Mouse (Mus musculus) MEL (cell line): ENCODE data around the gene Rtn2. TPM values are rescaled to one million over a fixed set of nuclear protein-coding genes. Genes with fewer than 3 reads are reported as not detected.

Experiments used
- DNase-seq: peaks from one replicate; pipeline ENCODE4 v3.0.0; 2011; ENCODE audit warnings: low read depth, low spot score
- H3K27ac ChIP-seq: 2 replicates; pipeline ENCODE4 v1.5.1; 2012; ENCODE audit warnings: low read depth, mild to moderate bottlenecking, control low read depth, low read length, moderate library complexity; ENCODE audit not compliant: control insufficient read depth
- H3K27me3 ChIP-seq, 2 experiments: fragments of 150-350 bp in 1 of 2; sonication (generic) in 1 of 2; 2 replicates each; pipeline ENCODE4 v1.6.1; 2012; ENCODE audit warnings: low read length in 2 of 2, mild to moderate bottlenecking in 2 of 2, improper control_type of control experiment in 1 of 2, moderate library complexity in 1 of 2; ENCODE audit not compliant: insufficient read depth in 2 of 2, control insufficient read depth in 1 of 2
- H3K36me3 ChIP-seq, 2 experiments: 2 replicates each; pipeline ENCODE4 v1.6.1; 2012 to 2014; ENCODE audit warnings: low read length in 2 of 2, improper control_type of control experiment in 1 of 2, inconsistent platforms in 1 of 2, mild to moderate bottlenecking in 1 of 2; ENCODE audit not compliant: insufficient read depth in 2 of 2, control insufficient read depth in 1 of 2
- H3K4me1 ChIP-seq, 2 experiments: fragments of 150-350 bp in 1 of 2; sonication (generic) in 1 of 2; 2 replicates each; pipeline ENCODE4 v1.6.1; 2012; ENCODE audit warnings: low read length in 2 of 2, improper control_type of control experiment in 1 of 2, mild to moderate bottlenecking in 1 of 2; ENCODE audit not compliant: insufficient read depth in 2 of 2, control insufficient read depth in 1 of 2
- H3K4me3 ChIP-seq, 2 experiments: fragments of 150-350 bp in 1 of 2; sonication (generic) in 1 of 2; 2 replicates each; pipeline ENCODE4 v1.5.1; 2012; ENCODE audit warnings: low read depth in 2 of 2, low read length in 2 of 2, mild to moderate bottlenecking in 2 of 2, moderate library complexity in 2 of 2, control low read depth in 1 of 2, improper control_type of control experiment in 1 of 2; ENCODE audit not compliant: control insufficient read depth in 1 of 2, insufficient read depth in 1 of 2
- H3K79me2 ChIP-seq: 2 replicates; pipeline ENCODE4 v1.6.1; 2012; ENCODE audit warnings: mild to moderate bottlenecking, low read length, moderate library complexity; ENCODE audit not compliant: control insufficient read depth, poor library complexity, insufficient read depth
- H3K9ac ChIP-seq: 2 replicates; pipeline ENCODE4 v1.6.1; 2012; ENCODE audit warnings: low read depth, mild to moderate bottlenecking, control low read depth, low read length, moderate library complexity; ENCODE audit not compliant: control insufficient read depth, poor library complexity, severe bottlenecking
- H3K9me3 ChIP-seq: fragments of 150-350 bp; sonication (generic); replicated peaks from 2 replicates; pipeline ENCODE4 v1.6.1; 2012; ENCODE audit warnings: mild to moderate bottlenecking, low read length, improper control_type of control experiment, moderate library complexity; ENCODE audit not compliant: insufficient read depth
- BHLHE40 ChIP-seq: IDR thresholded peaks from 2 replicates; pipeline ENCODE4 v1.6.1; 2012; ENCODE audit warnings: low read depth, mild to moderate bottlenecking, inconsistent platforms, low read length, improper control_type of control experiment, borderline replicate concordance
- CHD2 ChIP-seq: IDR thresholded peaks from 2 replicates; pipeline ENCODE4 v1.6.1; 2011; ENCODE audit warnings: low read length, improper control_type of control experiment
- E2F4 ChIP-seq: IDR thresholded peaks from 2 replicates; pipeline ENCODE4 v1.6.1; 2011; ENCODE audit warnings: low read depth, low read length, improper control_type of control experiment, borderline replicate concordance
- ELF1 ChIP-seq: IDR thresholded peaks from 2 replicates; pipeline ENCODE4 v1.6.1; 2014; ENCODE audit warnings: low read depth, mild to moderate bottlenecking, inconsistent platforms, low read length, improper control_type of control experiment, moderate library complexity
- EP300 ChIP-seq, 2 experiments: IDR thresholded peaks; 2 replicates each; pipeline ENCODE4 v1.6.1; 2011; ENCODE audit warnings: improper control_type of control experiment in 2 of 2, low read length in 2 of 2, low read depth in 1 of 2, mild to moderate bottlenecking in 1 of 2
- ETS1 ChIP-seq: IDR thresholded peaks from 2 replicates; pipeline ENCODE4 v1.6.1; 2012; ENCODE audit warnings: low read depth, mild to moderate bottlenecking, inconsistent platforms, low read length, improper control_type of control experiment, moderate library complexity
- GABPA ChIP-seq: IDR thresholded peaks from 2 replicates; pipeline ENCODE4 v1.6.1; 2012; ENCODE audit warnings: low read depth, mild to moderate bottlenecking, inconsistent platforms, low read length, improper control_type of control experiment, moderate library complexity
- GATA1 ChIP-seq: IDR thresholded peaks from 2 replicates; pipeline ENCODE4 v1.6.1; 2011; ENCODE audit warnings: low read depth, low read length, improper control_type of control experiment
- HCFC1 ChIP-seq: IDR thresholded peaks from 2 replicates; pipeline ENCODE4 v1.6.1; 2012; ENCODE audit warnings: low read depth, mild to moderate bottlenecking, inconsistent platforms, low read length, improper control_type of control experiment, moderate library complexity
- JUND ChIP-seq: IDR thresholded peaks from 2 replicates; pipeline ENCODE4 v1.6.1; 2011; ENCODE audit warnings: low read depth, mild to moderate bottlenecking, improper control_type of control experiment, low read length
- KAT2A ChIP-seq: conservative IDR thresholded peaks from 2 replicates; pipeline ENCODE4 v1.6.1; 2012; ENCODE audit warnings: low read depth, low read length, improper control_type of control experiment, inconsistent platforms
- MEF2A ChIP-seq: IDR thresholded peaks from 2 replicates; pipeline ENCODE4 v1.6.1; 2014; ENCODE audit warnings: low read depth, mild to moderate bottlenecking, inconsistent platforms, low read length, improper control_type of control experiment; ENCODE audit not compliant: poor library complexity, insufficient replicate concordance, severe bottlenecking; ENCODE audit errors: extremely low read depth
- MXI1 ChIP-seq: IDR thresholded peaks from 2 replicates; pipeline ENCODE4 v1.6.1; 2011; ENCODE audit warnings: mild to moderate bottlenecking, low read depth, low read length, improper control_type of control experiment
- NRF1 ChIP-seq: IDR thresholded peaks from 2 replicates; pipeline ENCODE4 v1.6.1; 2014; ENCODE audit warnings: low read depth, mild to moderate bottlenecking, inconsistent platforms, low read length, improper control_type of control experiment, moderate library complexity; ENCODE audit not compliant: poor library complexity, insufficient read depth, severe bottlenecking
- RAD21 ChIP-seq: IDR thresholded peaks from 2 replicates; pipeline ENCODE4 v1.6.1; 2011; ENCODE audit warnings: mild to moderate bottlenecking, low read depth, low read length, improper control_type of control experiment
- SIN3A ChIP-seq: IDR thresholded peaks from 2 replicates; pipeline ENCODE4 v1.6.1; 2012; ENCODE audit warnings: low read length, improper control_type of control experiment, inconsistent platforms
- TCF12 ChIP-seq: IDR thresholded peaks from 2 replicates; pipeline ENCODE4 v1.6.1; 2014; ENCODE audit warnings: low read depth, mild to moderate bottlenecking, inconsistent platforms, low read length, improper control_type of control experiment, moderate library complexity
- USF1 ChIP-seq: IDR thresholded peaks from 2 replicates; pipeline ENCODE4 v1.6.1; 2014; ENCODE audit warnings: low read depth, mild to moderate bottlenecking, inconsistent platforms, low read length, improper control_type of control experiment, moderate library complexity
- USF2 ChIP-seq, 2 experiments: IDR thresholded peaks; 2 replicates each; pipeline ENCODE4 v1.6.1; 2011 to 2012; ENCODE audit warnings: improper control_type of control experiment in 2 of 2, low read length in 2 of 2, borderline replicate concordance in 1 of 2, inconsistent platforms in 1 of 2, low read depth in 1 of 2, mild to moderate bottlenecking in 1 of 2; ENCODE audit not compliant: insufficient read depth in 1 of 2
- ZC3H11A ChIP-seq: IDR thresholded peaks from 2 replicates; pipeline ENCODE4 v1.6.1; 2012; ENCODE audit warnings: low read depth, mild to moderate bottlenecking, inconsistent platforms, low read length, improper control_type of control experiment
- ZMIZ1 ChIP-seq: IDR thresholded peaks from 2 replicates; pipeline ENCODE4 v1.6.1; 2012; ENCODE audit warnings: low read depth, mild to moderate bottlenecking, inconsistent platforms, low read length, improper control_type of control experiment, moderate library complexity
- ZNF384 ChIP-seq: IDR thresholded peaks from 2 replicates; pipeline ENCODE4 v1.6.1; 2012; ENCODE audit warnings: low read depth, mild to moderate bottlenecking, inconsistent platforms, low read length, improper control_type of control experiment
- polyA plus RNA-seq, 2 experiments: library from polyadenylated mRNA; stranded (reverse) in 1 of 2; unstranded in 1 of 2; fragments of >175 nt in 1 of 2; fragments of >200 nt in 1 of 2; gene quantifications; 2 replicates each; pipeline versions ENCODE4 v1.2.1 to v1.2.4; 2012; ENCODE audit warnings: low replicate concordance in 2 of 2, low read depth in 1 of 2; ENCODE audit not compliant: insufficient read length in 2 of 2, insufficient read depth in 1 of 2, missing spikeins in 1 of 2
- total RNA-seq: library from RNA; depleted of rRNA; stranded (reverse); fragments of 300-350 nt; gene quantifications from 2 replicates; pipeline ENCODE4 v1.2.3, GENCODE M21; 2012

Rtn2 gene
- total and polyA plus RNA-seq, 3 experiments, result 0.27 to 1.4 TPM; not detected in 1

GRCm38 (mm10) chr7:19331910-19332309 is 49.5 kb downstream of the Rtn2 start:
- H3K36me3 ChIP-seq, result peaks cover 0 to 10% of the 10 kb centered on the region in 2 experiments; a peak in 2 of 4 replicates
- H3K4me1 ChIP-seq, result peaks cover 5 to 16% of the 10 kb centered on the region in 2 experiments
- no peaks in the 10 kb centered on the region for H3K79me2 ChIP-seq
- DNase-seq, result no peak
- H3K9ac ChIP-seq, result no peak overlapping the region
- no peaks in the 10 kb centered on the region; a peak in 1 of 4 replicates for H3K27me3 ChIP-seq
- TF ChIP-seq NRF1 (no peak), ETS1 (no peak), GABPA (no peak), ZNF384 (no peak), E2F4 (no peak), MXI1 (no peak), KAT2A (no peak), CHD2 (no peak)
- no peak overlapping the region for H3K27ac ChIP-seq
- no peak overlapping the region for H3K4me3 ChIP-seq
- no peaks in the 10 kb centered on the region for H3K9me3 ChIP-seq

DNA sequence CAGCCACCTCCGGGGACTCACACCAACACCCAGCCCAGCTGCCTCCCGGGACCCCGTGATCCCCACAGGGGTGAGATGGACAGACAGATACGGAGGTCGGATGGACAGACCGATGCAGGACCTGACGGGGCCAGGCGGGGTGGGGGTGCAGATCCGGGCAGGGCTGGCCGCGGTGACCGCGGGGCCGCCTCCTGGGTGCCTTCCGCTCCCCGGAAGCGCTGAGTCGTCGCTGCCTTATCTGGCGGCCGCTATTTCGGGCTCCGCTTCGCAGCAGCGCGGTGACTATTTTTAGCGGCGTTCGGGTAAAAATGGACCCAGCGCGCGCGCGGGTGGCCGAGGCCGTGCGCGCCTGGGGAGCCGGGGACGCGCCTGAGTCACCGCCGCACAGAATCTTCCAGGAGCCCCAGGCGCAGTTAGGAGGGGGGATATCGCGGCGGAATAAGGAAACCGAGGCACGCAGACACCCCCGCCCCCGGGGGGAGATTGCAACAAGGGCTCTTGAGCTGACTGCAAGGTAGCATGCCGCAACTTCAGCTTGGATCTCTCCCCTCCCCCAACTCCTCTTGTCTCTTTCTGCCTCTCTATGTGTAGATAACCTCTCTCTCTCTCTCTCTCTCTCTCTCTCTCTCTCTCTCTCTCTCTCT is 50.4 kb downstream of the Rtn2 start:
- Histone ChIP-seq H3K4me3 (peak overlapping the region; percentile 41 to 66), H3K9ac (peak overlapping the region; percentile 73), H3K27me3 (no peaks in the 10 kb centered on the region; a peak in 1 of 4 replicates), H3K79me2 (no peaks in the 10 kb centered on the region), H3K4me1 (peaks cover 4 to 10% of the 10 kb centered on the region in 2 experiments), H3K9me3 (no peaks in the 10 kb centered on the region), H3K27ac (peak overlapping the region; percentile 36), H3K36me3 (peaks cover 0 to 7% of the 10 kb centered on the region in 2 experiments; a peak in 2 of 4 replicates)
- peak; percentile 78 for DNase-seq
- TF ChIP-seq ZC3H11A (no peak), ELF1 (peak; percentile 49), EP300 (IDR thresholded peaks at IDR 0.05; ENCODE audit: low read depth in 1 of 2, low read length in 2 of 2) (peak in 1 of 2 experiments; percentile 57; a peak in 2 of 4 replicates), GABPA (no peak), TCF12 (0 out of 2 replicates have a peak, but pooled peaks have one; percentile 4), USF1 (no peak), NRF1 (peak; percentile 40; the same call in 1 of the 2 replicates), ETS1 (peak; percentile 77), GATA1 (peak; percentile 35; the same call in 1 of the 2 replicates), RAD21 (no peak), MEF2A (peak; percentile 100), JUND (peak; percentile 84; the same call in 1 of the 2 replicates), BHLHE40 (0 out of 2 replicates have a peak, but pooled peaks have one; percentile 23), MXI1 (0 out of 2 replicates have a peak, but pooled peaks have one; percentile 28), SIN3A (0 out of 2 replicates have a peak, but pooled peaks have one; percentile 26), USF2 (IDR thresholded peaks at IDR 0.05; ENCODE audit: borderline replicate concordance in 1 of 2, insufficient read depth in 1 of 2, low read depth in 1 of 2, low read length in 2 of 2) (no peak), ZMIZ1 (no peak), HCFC1 (peak; percentile 13; the same call in 1 of the 2 replicates)
